Mouse (Mus musculus) right cerebral cortex, postnatal 36 days (tissue): ENCODE results near the gene 2410131K14Rik.
A peak's percentile ranks its signal among the peaks of the same experiment; 100 is the strongest.

Experiments used
- DNase-seq, 2 experiments: peaks; one replicate each; pipeline ENCODE4 v3.0.0; 2022; ENCODE audit warnings: low spot score in 2 of 2, mixed read lengths in 1 of 2

Gene 2410131K14Rik

DNA sequence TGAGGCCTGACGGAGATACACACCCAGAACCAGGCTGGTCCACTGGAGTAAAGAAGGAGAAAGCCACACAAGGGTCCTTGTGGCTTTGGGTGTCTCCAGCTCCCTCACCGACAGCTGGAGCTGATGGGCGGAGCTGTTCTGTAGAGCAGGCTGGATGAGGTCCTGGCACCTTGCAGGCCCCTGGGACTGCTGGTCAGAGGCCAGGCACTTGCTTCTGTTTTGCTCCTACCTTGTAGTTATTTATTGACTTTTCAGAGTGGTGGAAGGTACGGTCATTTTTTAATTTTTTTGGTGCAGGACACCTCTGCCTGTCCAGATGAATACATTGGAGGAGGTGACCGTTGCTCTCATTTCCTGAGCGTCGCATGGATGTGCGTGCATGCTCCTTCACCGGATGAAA is 16.2 kb downstream of the 2410131K14Rik start:
- no peak for DNase-seq

GRCm38 (mm10) chr5:118262418-118262817 is 17.4 kb downstream of the 2410131K14Rik start:
- no peak for DNase-seq

- DNase-seq: no peak
These were observed 19.3 kb downstream of the 2410131K14Rik start for GRCm38 (mm10) chr5:118264279-118264678.

- DNase-seq: no peak
These were observed 20.3 kb downstream of the 2410131K14Rik start for GRCm38 (mm10) chr5:118265366-118265765.

DNA sequence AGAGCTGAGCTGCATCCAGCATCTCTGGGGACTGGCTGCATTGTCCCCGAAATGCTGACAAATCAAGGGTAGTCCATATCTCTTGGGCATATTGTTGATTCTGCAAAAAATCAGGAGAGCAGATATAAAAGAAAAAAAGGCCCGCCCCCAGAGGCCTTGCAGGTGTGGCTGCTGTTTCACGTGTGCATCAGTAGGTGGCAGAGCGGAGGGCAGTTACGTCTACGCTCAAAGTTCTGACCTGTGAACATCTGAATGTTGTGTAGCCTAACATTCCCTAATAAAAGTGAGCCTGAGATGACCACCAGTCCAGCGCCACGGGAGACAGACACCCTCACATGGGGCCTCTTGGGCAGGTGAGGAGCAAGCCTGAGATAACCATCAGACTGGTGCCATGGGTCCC is 21.3 kb downstream of the 2410131K14Rik start:
- no peak for DNase-seq

- peak; percentile 83 to 84 for DNase-seq
These were observed 24.0 kb downstream of the 2410131K14Rik start for GRCm38 (mm10) chr5:118268987-118269386.

GRCm38 (mm10) chr5:118271449-118272110 is 26.6 kb downstream of the 2410131K14Rik start:
- no peak for DNase-seq

- DNase-seq: no peak
These were observed 28.4 kb downstream of the 2410131K14Rik start for GRCm38 (mm10) chr5:118273446-118273845.

DNA sequence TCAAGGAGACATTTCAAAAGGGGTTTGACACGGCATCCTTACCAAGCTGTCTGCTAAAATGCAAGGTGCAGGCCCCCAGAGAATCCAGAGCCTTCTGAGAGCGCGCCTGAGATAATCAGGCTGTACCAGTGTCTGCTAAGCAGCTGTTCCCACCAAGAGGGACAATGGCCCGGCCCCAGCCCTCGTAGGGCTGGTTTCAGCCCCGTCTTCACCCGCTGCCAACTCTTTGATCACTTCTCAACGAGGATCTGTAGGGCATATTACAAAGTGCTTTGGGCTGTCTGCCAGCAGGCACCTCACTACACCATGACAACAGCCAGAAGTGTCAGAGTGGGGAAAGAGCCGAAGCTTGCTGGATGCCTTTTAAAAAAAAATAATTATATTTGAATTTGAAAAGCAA is 29.5 kb downstream of the 2410131K14Rik start:
- DNase-seq: no peak

DNA sequence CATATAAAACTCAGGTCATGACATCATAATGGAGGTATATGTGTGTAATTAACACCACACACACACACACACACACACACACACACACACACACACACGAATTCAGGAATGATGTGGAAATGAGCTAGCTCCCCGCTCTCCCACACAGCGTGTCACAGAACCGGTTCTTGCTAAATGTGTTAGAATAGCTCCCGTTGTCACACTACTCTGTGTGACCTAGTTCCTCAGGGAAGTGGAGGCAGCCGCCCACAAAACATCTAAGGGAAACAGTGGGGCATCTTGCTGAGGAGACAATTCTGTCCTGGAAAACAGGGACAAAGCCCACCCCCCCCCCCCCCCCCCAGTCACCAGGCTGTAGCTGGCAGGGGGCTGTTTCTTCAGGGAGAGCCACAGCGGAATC is 31.3 kb downstream of the 2410131K14Rik start:
- DNase-seq: peak; percentile 50 to 66

- DNase-seq: no peak
These were observed 31.7 kb downstream of the 2410131K14Rik start for GRCm38 (mm10) chr5:118276711-118277110.

DNA sequence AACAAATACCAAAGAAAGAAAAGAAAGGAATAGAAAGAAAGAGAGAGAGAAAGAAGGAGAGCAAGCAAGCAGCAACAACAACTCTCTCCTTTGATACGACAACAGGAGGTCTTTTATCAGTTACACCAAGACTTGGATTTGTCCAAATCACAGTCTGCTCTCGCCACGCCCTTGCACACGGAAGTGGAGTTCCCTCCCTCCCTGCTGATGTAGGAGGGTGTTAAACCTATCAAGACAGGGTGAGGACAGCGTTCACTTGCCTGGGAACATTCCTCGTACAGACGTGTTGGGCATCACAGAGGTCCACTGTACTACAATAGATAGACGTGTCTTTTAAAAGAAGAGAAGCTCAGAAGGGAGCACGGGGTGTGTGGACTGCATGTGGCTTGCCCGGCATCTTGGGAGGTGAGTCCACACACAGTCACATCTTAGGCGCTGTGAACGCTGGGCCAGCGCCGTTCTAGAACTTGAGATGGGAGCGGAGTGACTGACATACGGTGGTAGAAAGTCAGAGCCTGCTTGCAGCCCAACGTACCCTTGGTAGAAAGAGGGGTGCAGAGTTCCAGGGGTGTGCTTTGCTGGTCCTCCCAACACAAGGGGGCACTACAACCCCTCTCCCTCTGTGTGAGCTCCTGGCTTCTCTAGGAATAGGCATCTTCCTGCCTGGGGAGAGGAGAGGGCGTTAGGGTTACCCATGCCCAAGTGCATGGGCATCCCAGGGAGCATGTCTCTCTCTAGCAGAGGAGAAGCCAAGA is 32.9 kb downstream of the 2410131K14Rik start:
- no peak for DNase-seq

DNA sequence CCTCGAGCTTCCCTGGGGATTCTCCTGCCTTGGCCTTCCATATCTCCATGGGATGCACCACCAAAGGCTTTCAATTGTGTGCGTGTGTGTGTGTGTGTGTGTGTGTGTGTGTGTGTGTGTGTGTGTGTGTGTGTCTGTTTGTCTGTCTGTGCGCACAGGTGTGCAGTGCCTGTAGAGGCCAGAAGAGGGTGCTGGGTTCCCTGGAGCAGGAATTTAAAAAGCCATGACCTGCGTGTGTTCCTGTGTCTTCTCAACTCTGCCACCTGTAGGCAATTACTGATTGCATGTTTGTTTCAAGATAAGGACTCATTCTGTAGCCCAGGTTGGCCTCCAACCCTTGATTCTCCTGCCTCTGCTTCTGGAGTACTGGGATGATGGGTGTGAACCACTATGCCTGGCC is 46.4 kb downstream of the 2410131K14Rik start:
- no peak for DNase-seq

DNA sequence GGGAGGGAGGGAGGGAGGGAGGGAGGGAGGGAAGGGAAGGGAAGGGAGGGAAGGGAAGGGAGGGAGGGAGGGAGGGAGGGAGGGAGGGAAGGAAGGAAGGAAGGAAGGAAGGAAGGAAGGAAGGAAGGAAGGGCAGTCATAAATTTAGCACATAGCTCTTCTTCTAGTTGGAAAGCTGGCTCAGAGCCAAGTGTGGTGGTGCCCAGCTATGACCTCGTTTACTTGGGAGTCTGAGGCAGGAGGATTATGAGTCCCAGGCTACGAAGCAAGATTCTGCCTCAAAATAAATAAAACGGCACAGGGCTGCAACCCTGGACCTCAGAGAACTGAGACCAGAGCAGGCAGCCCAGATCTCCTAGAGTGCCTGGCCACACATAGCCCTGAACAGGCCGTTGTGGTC is 47.4 kb downstream of the 2410131K14Rik start:
- DNase-seq: no peak

DNA sequence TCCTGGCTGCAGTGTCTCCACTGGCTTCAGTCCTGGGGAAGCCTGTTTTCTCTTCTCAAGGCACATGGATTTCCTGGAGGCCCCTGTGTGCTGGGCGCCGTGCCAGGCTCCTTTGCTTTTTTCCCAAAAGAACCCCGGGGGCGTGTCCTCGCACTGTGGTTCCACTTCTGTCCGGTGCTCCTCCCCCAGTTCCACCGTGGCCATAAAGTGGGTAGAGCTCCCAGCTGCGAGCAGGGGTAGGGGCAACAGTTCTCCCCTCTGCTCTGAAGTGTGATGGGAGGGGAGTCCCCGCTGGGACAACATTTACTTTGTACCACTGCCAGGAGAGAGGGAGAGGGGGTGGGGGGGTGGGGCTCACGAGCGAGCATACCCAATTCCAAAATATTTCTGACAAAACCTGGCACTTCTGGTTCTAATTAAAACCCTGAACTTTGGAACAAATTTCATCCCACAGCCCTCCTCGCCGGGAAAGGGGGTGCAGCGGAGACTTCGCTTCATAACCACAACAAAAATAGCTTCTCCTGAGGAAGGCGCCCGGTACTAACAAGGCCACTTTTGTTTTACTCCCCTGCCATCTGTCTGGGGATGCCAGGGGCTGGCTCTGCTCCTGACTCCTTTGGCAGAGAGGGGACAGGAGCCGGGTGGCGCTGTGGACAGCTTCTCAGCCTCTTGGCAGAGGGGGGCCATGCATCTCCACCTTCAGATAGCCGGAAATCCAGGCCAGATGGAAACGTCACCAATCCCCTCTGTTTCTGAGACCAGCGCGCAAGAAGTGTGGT is 49.2 kb downstream of the 2410131K14Rik start:
- DNase-seq: peak; percentile 80 to 82

DNA sequence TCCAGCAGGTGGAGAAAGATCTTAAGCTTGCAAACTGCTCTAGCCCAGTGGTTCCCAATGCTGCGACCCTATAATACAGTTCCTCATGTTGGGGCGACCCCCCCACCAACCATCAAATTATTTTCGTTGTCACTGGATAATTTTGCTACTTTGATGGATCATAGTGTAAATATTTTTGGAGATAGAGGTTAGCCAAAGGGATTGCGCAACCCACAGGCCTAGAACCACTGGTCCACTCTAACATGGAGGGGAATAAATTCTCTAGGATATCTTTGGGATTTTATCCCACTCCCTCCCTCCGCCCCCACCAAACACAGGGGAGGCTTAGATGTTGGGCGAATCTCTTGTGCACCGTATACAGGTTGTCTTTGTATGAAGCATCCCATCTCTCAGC is 49.8 kb downstream of the 2410131K14Rik start:
- DNase-seq: no peak

DNA sequence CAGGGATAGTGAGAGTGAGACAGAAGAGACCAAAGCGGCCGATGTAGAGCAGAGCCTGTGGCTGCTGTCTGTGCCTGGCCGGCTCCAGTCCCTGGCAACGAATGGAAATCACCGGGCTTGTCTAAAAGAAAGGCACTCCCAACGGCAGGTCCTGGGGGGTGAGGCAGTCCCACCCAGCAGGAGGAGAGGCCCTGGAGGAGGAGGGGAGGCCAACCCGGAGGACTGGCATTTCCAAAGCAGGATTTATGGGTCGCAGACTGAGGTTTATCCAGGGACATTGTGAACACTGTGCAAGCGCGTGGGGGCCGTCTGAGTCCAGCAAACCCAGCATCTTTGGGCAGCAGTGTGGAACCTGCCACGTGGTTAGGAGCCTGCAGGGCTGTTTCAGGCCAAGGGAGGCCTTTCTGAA is 52.3 kb downstream of the 2410131K14Rik start:
- no peak for DNase-seq

DNA sequence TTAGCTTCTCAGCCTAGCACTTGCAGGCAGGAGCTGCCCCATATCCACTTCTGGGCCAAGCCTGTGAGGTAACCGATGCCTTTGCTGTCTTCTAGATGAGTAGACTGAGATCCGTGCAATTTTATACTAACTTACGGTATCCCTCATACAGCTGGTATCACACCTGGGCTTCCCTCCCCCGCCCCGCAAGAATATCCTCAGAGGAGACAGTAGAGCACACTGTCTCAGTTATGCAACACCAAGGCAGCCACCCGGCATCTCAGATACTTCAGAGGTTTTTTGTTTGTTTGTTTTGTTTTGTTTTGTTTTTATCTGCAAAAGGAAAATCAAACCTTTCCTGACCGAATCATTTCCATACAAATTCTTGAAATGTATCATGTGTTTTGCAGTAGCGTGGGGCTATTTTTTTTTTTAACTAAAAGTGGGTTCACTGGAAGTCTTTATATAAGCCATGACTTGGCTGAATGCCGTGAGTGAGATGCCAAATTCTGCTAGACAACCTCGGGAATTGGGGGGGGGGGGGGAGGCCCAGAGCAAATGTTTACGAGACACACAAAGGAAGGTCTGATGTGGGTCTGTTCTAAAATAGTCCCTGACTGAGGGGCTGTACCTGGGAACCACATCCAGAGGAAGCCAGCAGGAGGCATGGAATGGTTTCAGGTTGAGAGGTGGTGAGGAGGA is 54.8 kb downstream of the 2410131K14Rik start:
- no peak for DNase-seq

- DNase-seq: no peak
These were observed 57.6 kb downstream of the 2410131K14Rik start for GRCm38 (mm10) chr5:118302466-118303155.

DNA sequence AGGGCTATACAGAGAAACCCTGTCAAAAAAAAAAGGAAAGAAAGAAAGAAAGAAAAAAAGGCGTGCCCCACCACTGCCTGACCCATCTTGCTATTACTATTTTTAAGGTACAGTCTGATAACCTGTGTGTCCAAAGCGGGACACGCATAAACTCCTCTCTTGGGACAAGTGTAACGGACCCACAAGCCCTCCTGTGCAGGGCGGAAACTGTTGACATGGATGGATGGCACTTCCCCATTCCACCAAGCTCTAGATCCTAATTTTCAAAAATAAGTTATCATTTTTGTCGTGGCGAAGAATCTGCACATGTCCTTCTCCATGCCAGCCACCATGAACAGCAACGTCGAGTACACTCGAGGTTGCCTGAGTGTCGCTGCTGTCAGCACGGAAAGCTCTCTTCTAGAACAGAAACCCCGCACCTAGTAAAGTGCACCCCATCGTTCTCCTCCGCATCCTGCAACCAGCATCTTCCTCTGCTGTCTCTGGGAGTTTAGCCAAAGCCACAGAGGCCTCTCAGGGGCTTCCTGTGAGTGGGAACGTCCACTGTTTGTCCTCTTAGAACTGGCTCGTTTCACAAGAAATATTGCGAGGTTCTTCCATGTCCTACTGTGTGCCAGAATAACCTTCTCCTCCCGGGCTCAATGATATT is 60.1 kb downstream of the 2410131K14Rik start:
- DNase-seq: no peak

DNA sequence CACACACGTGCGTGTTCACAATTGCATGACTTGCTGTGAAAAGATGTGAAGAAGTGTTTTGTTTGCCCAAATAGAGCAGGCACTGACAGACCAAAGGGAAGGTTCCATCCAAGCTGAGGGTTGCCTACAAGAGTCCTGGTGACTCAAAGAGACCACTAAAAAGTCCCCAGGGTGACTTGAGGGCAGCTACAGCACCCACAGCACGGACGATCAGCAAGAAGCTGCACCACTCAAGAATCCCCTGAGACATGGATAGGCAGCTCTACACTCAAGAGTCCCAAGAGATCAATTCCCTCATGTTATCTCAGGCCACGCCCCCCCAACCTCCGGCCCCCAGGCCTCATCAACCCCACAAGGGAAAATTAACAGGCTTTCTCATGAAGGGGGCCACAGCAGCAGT is 65.4 kb downstream of the 2410131K14Rik start:
- no peak for DNase-seq
